Mouse (Mus musculus) liver, embryonic 14.5 days (tissue): ENCODE results near the gene Cdc123. TPM values are rescaled to one million over a fixed set of nuclear protein-coding genes. Genes with fewer than 3 reads are reported as not detected.

Source experiments
- ATAC-seq: fragments of 200-750 bp; cut with Nextera tagmentation; 2 replicates; pipeline ENCODE4 v1.8.0; 2017; ENCODE audit warnings: moderate number of reproducible peaks, mild to moderate bottlenecking, moderate library complexity; ENCODE audit not compliant: insufficient read depth
- DNase-seq, 3 experiments: peaks; one replicate each; pipeline ENCODE4 v3.0.0-alpha.2; 2012 to 2013; ENCODE audit warnings: low read depth in 3 of 3, low spot score in 3 of 3
- H3K27ac ChIP-seq: fragments of 300-500 bp; sonication (generic); 2 replicates; pipeline ENCODE4 v1.5.1; 2014; ENCODE audit warnings: moderate library complexity, mild to moderate bottlenecking, control low read depth, inconsistent platforms
- H3K27me3 ChIP-seq: fragments of 300-500 bp; sonication (generic); 2 replicates; pipeline ENCODE4 v1.6.1; 2014; ENCODE audit warnings: mild to moderate bottlenecking, low read length, moderate library complexity; ENCODE audit not compliant: control insufficient read depth, insufficient read depth
- H3K36me3 ChIP-seq: fragments of 300-500 bp; sonication (generic); replicated peaks from 2 replicates; pipeline ENCODE4 v1.6.1; 2014; ENCODE audit warnings: low read depth; ENCODE audit not compliant: control insufficient read depth, insufficient read depth
- H3K4me1 ChIP-seq, 2 experiments: fragments of 200-500 bp in 1 of 2; fragments of 300-500 bp in 1 of 2; sonication (generic) in 1 of 2; replicated peaks; 2 replicates each; pipeline ENCODE4 v1.6.1; 2012 to 2014; ENCODE audit warnings: antibody characterized with exemption in 1 of 2, inconsistent platforms in 1 of 2, low read length in 1 of 2; ENCODE audit not compliant: control insufficient read depth in 2 of 2, insufficient read depth in 2 of 2
- H3K4me2 ChIP-seq: fragments of 300-500 bp; sonication (generic); 2 replicates; pipeline ENCODE4 v1.6.1; 2014; ENCODE audit warnings: low read depth, mild to moderate bottlenecking, control low read depth, moderate library complexity
- H3K4me3 ChIP-seq, 2 experiments: fragments of 200-500 bp in 1 of 2; fragments of 300-500 bp in 1 of 2; sonication (generic) in 1 of 2; 2 replicates each; pipeline ENCODE4 v1.5.1; 2012 to 2014; ENCODE audit warnings: low read depth in 2 of 2, low read length in 2 of 2, mild to moderate bottlenecking in 2 of 2, control low read depth in 1 of 2, inconsistent platforms in 1 of 2, moderate library complexity in 1 of 2; ENCODE audit not compliant: insufficient read depth in 1 of 2
- H3K9ac ChIP-seq: fragments of 300-500 bp; sonication (generic); replicated peaks from 2 replicates; pipeline ENCODE4 v1.6.1; 2014; ENCODE audit warnings: mild to moderate bottlenecking, control low read depth, moderate library complexity
- H3K9me3 ChIP-seq: fragments of 300-500 bp; sonication (generic); 2 replicates; pipeline ENCODE4 v1.6.1; 2016; ENCODE audit warnings: low read length, mixed read lengths; ENCODE audit not compliant: control insufficient read depth
- CTCF ChIP-seq: IDR thresholded peaks from 2 replicates; pipeline ENCODE4 v1.5.1; 2016; ENCODE audit warnings: antibody characterized with exemption, low read depth, control low read depth
- EP300 ChIP-seq: IDR thresholded peaks from 2 replicates; pipeline ENCODE4 v1.6.1; 2016; ENCODE audit warnings: antibody characterized with exemption, low read depth
- WGBS: fragments of 180-500 bp; shearing (Covaris S2); extraction: QIAGEN DNeasy Blood & Tissue Kit; methylation state at CpG from one replicate; pipeline ENCODE4 v1.1.7; 2014; ENCODE audit not compliant: insufficient replicate concordance; 5-methylcytosine and 5-hydroxymethylcytosine counted together
- polyA plus RNA-seq, 2 experiments: library from polyadenylated mRNA; depleted of rRNA in 1 of 2; stranded (reverse) in 1 of 2; unstranded in 1 of 2; fragments of >200 nt; fragmentation: Nextera tagmentation in 1 of 2; extraction: Ambion mirVana in 1 of 2; gene quantifications; 2 replicates each; pipeline versions ENCODE4 v1.2.1 to v1.2.3; 2012 to 2014

Gene Cdc123
- polyA plus RNA-seq, 2 experiments, result 112 to 135 TPM

- no peak overlapping the region for H3K9ac ChIP-seq
- no peak for DNase-seq
- H3K27ac ChIP-seq, result no peak overlapping the region
- no peak for ATAC-seq
- TF ChIP-seq EP300 (no peak), CTCF (no peak)
- 79% methylated on average over 11 of the region's 11 CpGs for WGBS
- H3K4me1 ChIP-seq, result peaks cover 0 to 19% of the 10 kb centered on the region in 2 experiments; a peak in 2 of 4 replicates
- H3K36me3 ChIP-seq, result peaks cover 24% of the 10 kb centered on the region
- no peak overlapping the region for H3K4me2 ChIP-seq
- H3K4me3 ChIP-seq, result no peak overlapping the region
- no peaks in the 10 kb centered on the region for H3K27me3 ChIP-seq
- H3K9me3 ChIP-seq, result no peaks in the 10 kb centered on the region
Measured at GRCm38 (mm10) chr2:5797816-5798672, 46.9 kb downstream of the Cdc123 start.

DNA sequence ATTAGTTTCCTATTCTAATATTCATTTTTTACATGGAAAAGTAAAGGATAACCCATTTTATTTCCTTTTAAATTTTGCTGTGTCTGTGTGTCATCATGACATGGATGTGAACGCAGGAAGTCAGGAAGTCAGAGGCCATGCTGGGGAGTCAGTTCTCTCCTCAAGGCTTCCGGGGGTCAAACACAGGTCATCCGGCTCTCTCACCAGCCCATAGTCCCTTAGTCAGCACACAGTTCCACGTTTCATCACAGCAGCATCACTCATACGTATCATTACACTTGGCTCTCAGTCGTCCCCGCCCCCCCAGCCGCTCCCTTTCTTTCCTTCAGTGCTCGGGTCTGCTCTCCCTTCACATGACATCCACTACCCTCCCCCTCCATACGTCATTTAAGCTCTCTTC, 51.2 kb downstream of the Cdc123 start:
- H3K36me3 ChIP-seq, result peaks cover 24% of the 10 kb centered on the region
- no peak for TF ChIP-seq EP300
- no peak for TF ChIP-seq CTCF
- no peak overlapping the region for H3K27ac ChIP-seq
- H3K4me3 ChIP-seq, result no peak overlapping the region
- 79% methylated on average over 10 of the region's 10 CpGs for WGBS
- ATAC-seq (no peak), DNase-seq (no peak)
- H3K27me3 ChIP-seq, result no peaks in the 10 kb centered on the region
- no peak overlapping the region for H3K4me2 ChIP-seq
- H3K4me1 ChIP-seq, result peaks cover 0 to 3% of the 10 kb centered on the region in 2 experiments; a peak in 1 of 4 replicates
- no peak overlapping the region for H3K9ac ChIP-seq
- no peaks in the 10 kb centered on the region for H3K9me3 ChIP-seq

DNA sequence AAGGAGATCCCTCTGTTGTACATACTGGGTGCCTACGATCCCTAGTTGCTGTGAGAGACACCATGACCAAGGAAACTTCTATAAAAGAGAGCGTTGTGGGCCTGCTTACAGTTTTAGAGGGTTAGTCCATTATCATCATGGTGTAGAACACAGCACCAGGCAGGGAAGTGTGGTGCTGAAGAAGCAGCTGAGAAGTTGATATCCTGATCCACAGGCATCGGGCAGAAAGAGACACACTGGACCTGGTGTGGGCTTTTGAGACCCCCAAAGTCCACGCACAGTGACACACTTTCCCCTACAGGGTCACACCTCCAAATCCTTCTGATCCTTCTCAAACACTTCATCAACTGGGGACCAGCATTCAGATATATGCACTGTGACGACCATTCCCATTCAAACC, 52.9 kb downstream of the Cdc123 start:
- Histone ChIP-seq H3K4me2 (no peak overlapping the region), H3K27me3 (no peaks in the 10 kb centered on the region), H3K27ac (no peak overlapping the region), H3K4me1 (no peaks in the 10 kb centered on the region; a peak in 1 of 4 replicates), H3K4me3 (no peak overlapping the region), H3K36me3 (peaks cover 15% of the 10 kb centered on the region), H3K9ac (no peak overlapping the region), H3K9me3 (no peaks in the 10 kb centered on the region)
- no peak for DNase-seq
- no peak for TF ChIP-seq EP300
- TF ChIP-seq CTCF, result no peak
- 72% methylated on average over 5 of the region's 5 CpGs for WGBS
- ATAC-seq, result no peak

- Histone ChIP-seq H3K36me3 (peaks cover 4% of the 10 kb centered on the region), H3K4me1 (no peaks in the 10 kb centered on the region; a peak in 1 of 4 replicates), H3K9me3 (no peaks in the 10 kb centered on the region), H3K9ac (no peak overlapping the region), H3K4me2 (no peak overlapping the region), H3K27ac (no peak overlapping the region), H3K4me3 (no peak overlapping the region), H3K27me3 (no peaks in the 10 kb centered on the region)
- WGBS, result 33% methylated on average over 4 of the region's 4 CpGs
- ATAC-seq (no peak), DNase-seq (no peak)
- no peak for TF ChIP-seq EP300
- no peak for TF ChIP-seq CTCF
Measured at GRCm38 (mm10) chr2:5789625-5790160, 55.3 kb downstream of the Cdc123 start.

DNA sequence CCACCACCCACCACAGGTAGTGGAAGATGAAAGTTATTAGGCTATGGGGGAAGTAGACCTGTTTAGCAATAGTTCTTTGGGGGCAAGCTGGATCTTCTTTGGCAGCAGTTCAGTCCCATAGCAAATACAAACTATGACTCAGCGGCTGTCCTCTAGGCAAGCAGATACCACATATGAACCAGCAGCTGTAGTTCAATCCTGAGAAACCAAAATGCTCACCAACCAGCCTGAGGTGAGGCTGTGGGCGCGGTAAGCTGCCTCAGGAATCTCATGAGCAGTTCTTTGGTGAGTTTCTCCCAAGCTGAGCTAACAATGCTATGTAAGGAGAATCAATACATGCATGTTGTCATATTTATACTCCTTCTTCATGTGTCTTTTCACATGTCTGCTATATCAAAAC, 57.6 kb downstream of the Cdc123 start:
- 70% methylated on average over 3 of the region's 3 CpGs for WGBS
- H3K36me3 ChIP-seq, result no peaks in the 10 kb centered on the region
- H3K9me3 ChIP-seq, result no peaks in the 10 kb centered on the region
- H3K27ac ChIP-seq, result no peak overlapping the region
- H3K27me3 ChIP-seq, result no peaks in the 10 kb centered on the region
- DNase-seq, result no peak
- H3K9ac ChIP-seq, result no peak overlapping the region
- no peak for TF ChIP-seq CTCF
- TF ChIP-seq EP300, result no peak
- no peaks in the 10 kb centered on the region; a peak in 1 of 4 replicates for H3K4me1 ChIP-seq
- ATAC-seq, result no peak
- no peak overlapping the region for H3K4me2 ChIP-seq
- no peak overlapping the region for H3K4me3 ChIP-seq
